Comparison of ENCODE assay signal across 8 mouse cellular contexts in genomic region chr9:57076701-57077660, GRCm38 (mm10). TPM values are rescaled to one million over a fixed set of nuclear protein-coding genes. Genes with fewer than 3 reads are reported as not detected.
A peak's percentile ranks its signal among the peaks of the same experiment; 100 is the strongest.
DNase-seq lines count a peak whose midpoint lies in the region; ATAC-seq and TF ChIP-seq lines count a peak whose summit lies in the region.

No protein-coding gene starts in this region.

- no peaks in the 10 kb centered on the region for H3K9me3 ChIP-seq in ES-E14 (ENCODE audit: control insufficient read depth, insufficient read depth, low read depth, low read length)
- H3K9me3 ChIP-seq in forebrain, embryonic 15.5 days = no peaks in the 10 kb centered on the region
- no peaks in the 10 kb centered on the region for H3K9me3 ChIP-seq in neural tube, embryonic 15.5 days (replicated peaks)

- peak overlapping the region; percentile 87 to 99 for H3K4me3 ChIP-seq in ES-E14 (ENCODE audit: insufficient read depth in 1 of 2, low read depth in 1 of 2, low read length in 2 of 2, poor library complexity in 1 of 2, severe bottlenecking in 1 of 2)
- peak overlapping the region; percentile 82 for H3K4me3 ChIP-seq in forebrain, embryonic 15.5 days
- peak overlapping the region; percentile 74 for H3K4me3 ChIP-seq in layer of hippocampus, adult 2 months
- H3K4me3 ChIP-seq in lung, adult 2 months (replicated peaks; ENCODE audit: extremely low read depth, low read depth, low read length) = peak overlapping the region; percentile 66
- peak overlapping the region; percentile 97 for H3K4me3 ChIP-seq in neural tube, embryonic 15.5 days (replicated peaks)

- H3K4me1 ChIP-seq in ES-E14 (ENCODE audit: control insufficient read depth in 2 of 2, insufficient read depth in 2 of 2, low read length in 2 of 2, poor library complexity in 1 of 2) = peaks cover 3 to 4% of the 10 kb centered on the region in 2 experiments; a peak in 2 of 4 replicates
- H3K4me1 ChIP-seq in forebrain, embryonic 15.5 days = peaks cover 28% of the 10 kb centered on the region
- H3K4me1 ChIP-seq in lung, adult 2 months (ENCODE audit: control insufficient read depth, insufficient read depth, low read length) = peaks cover 10% of the 10 kb centered on the region
- H3K4me1 ChIP-seq in neural tube, embryonic 15.5 days = peaks cover 31% of the 10 kb centered on the region

- peak overlapping the region; percentile 85 for H3K27ac ChIP-seq in ES-E14 (ENCODE audit: insufficient read depth, low read depth, low read length, poor library complexity, severe bottlenecking)
- peak overlapping the region; percentile 97 for H3K27ac ChIP-seq in forebrain, embryonic 15.5 days (replicated peaks)
- H3K27ac ChIP-seq in layer of hippocampus, adult 2 months = peak overlapping the region; percentile 95
- peak overlapping the region; percentile 99 for H3K27ac ChIP-seq in neural tube, embryonic 15.5 days (replicated peaks)

- H3K4me2 ChIP-seq in forebrain, embryonic 15.5 days (replicated peaks) = peak overlapping the region; percentile 83
- H3K4me2 ChIP-seq in neural tube, embryonic 15.5 days = peak overlapping the region; percentile 94

- in situ Hi-C loops in ES-E14 (cut with MboI; ENCODE audit: low sequenced_read_pairs in 2 of 2, unreplicated experiment in 2 of 2) = no loop called here

- no peak for TF ChIP-seq CTCF in layer of hippocampus, adult 2 months (conservative IDR thresholded peaks at IDR 0.05)
- no peak for TF ChIP-seq CTCF in lung, adult 2 months (IDR thresholded peaks at IDR 0.05; ENCODE audit: insufficient read depth, low read length)

- peaks cover 2% of the 10 kb centered on the region; the same call in 1 of the 2 replicates for H3K36me3 ChIP-seq in ES-E14 (ENCODE audit: control insufficient read depth, insufficient read depth, low read length, poor library complexity, severe bottlenecking)
- H3K36me3 ChIP-seq in forebrain, embryonic 15.5 days = no peaks in the 10 kb centered on the region
- H3K36me3 ChIP-seq in neural tube, embryonic 15.5 days = no peaks in the 10 kb centered on the region

- WGBS in forebrain, embryonic 15.5 days = under 1% methylated on average over 57 of the region's 72 CpGs
- under 1% methylated on average over 58 of the region's 72 CpGs for WGBS in lung, adult 2 months
- under 1% methylated on average over 70 of the region's 72 CpGs for WGBS in neural tube, embryonic 15.5 days

- peak; percentile 14 for ATAC-seq in forebrain, embryonic 15.5 days (replicated peaks)
- ATAC-seq in neural tube, embryonic 15.5 days (ENCODE audit: low FRiP score) = peak; percentile 64

- intact Hi-C loops in heart, postnatal 25 days (cut with DNase I) = loop anchor here (1.0 kb wide), 1 partner anchor 52 kb away; no protein-coding TSS in a partner anchor

- DNase-seq in ES-E14 (ENCODE audit: low read depth, low spot score) = peak; percentile 88
- peak; percentile 92 for DNase-seq in cerebellum, adult 11-12 months
- peak; percentile 81 for DNase-seq in heart, postnatal 25 days (ENCODE audit: low spot score)
- peak; percentile 79 to 89 for DNase-seq in layer of hippocampus, adult 2 months (ENCODE audit: low spot score in 2 of 2)
- DNase-seq in lung, adult 2 months = peak; percentile 91
- DNase-seq in testis, postnatal 10 days (ENCODE audit: low spot score) = peak; percentile 95

- TF ChIP-seq POLR2A in lung, adult 2 months (IDR thresholded peaks at IDR 0.05; ENCODE audit: borderline replicate concordance, extremely low read depth, low read depth, low read length) = peak; percentile 26; the same call in 1 of the 2 replicates

- H3K27me3 ChIP-seq in forebrain, embryonic 15.5 days = no peaks in the 10 kb centered on the region
- H3K27me3 ChIP-seq in neural tube, embryonic 15.5 days (replicated peaks) = no peaks in the 10 kb centered on the region

- H3K9ac ChIP-seq in ES-E14 (ENCODE audit: insufficient read depth, low read depth, low read length, poor library complexity, severe bottlenecking) = peak overlapping the region; percentile 91
- peak overlapping the region; percentile 72 for H3K9ac ChIP-seq in forebrain, embryonic 15.5 days (replicated peaks)
- peak overlapping the region; percentile 89 for H3K9ac ChIP-seq in neural tube, embryonic 15.5 days (replicated peaks)

TF ChIP-seq in ES-E14, 5 proteins besides CTCF, POLR2A, EP300 and RAD21:
- TF ChIP-seq HCFC1 (IDR thresholded peaks at IDR 0.05; ENCODE audit: borderline replicate concordance, insufficient read depth, low read length) (0 out of 2 replicates have a peak, but pooled peaks have one; percentile 32), MAFK (IDR thresholded peaks at IDR 0.05; ENCODE audit: insufficient read depth, low read depth, low read length) (no peak)

RNA-seq across cellular contexts. Expression of gene Sin3a, which starts 5.1 kb away (rescaled TPM):
- 78.3 and 88.1 TPM in 2 replicates for total RNA-seq in ES-E14 (2012; rRNA removed)
- polyA plus RNA-seq in forebrain, embryonic 15.5 days (2015; fragmentation: Nextera tagmentation; extraction: Ambion mirVana) = 27.6 and 28.0 TPM in 2 replicates
- total RNA-seq in heart, postnatal 25 days (2021) = 10 to 100 TPM; 27.0 to 31.7 TPM
- 10 to 100 TPM; 32.2 to 33.1 TPM for total RNA-seq in layer of hippocampus, adult 2 months (2021)
- polyA plus RNA-seq in lung, adult 2 months (2012; rRNA removed) = 68.4 and 82.1 TPM in 2 replicates
- 20.7 and 21.2 TPM in 2 replicates for polyA plus RNA-seq in neural tube, embryonic 15.5 days (2015; fragmentation: Nextera tagmentation; extraction: Ambion mirVana)

RNA-seq across cellular contexts. Expression of gene Man2c1, which starts 53.5 kb away (rescaled TPM):
- total RNA-seq in ES-E14 (2012; rRNA removed) = 122 and 211 TPM in 2 replicates
- polyA plus RNA-seq in forebrain, embryonic 15.5 days (2015; fragmentation: Nextera tagmentation; extraction: Ambion mirVana) = 72.4 and 74.3 TPM in 2 replicates
- total RNA-seq in heart, postnatal 25 days (2021) = 10 to 100 TPM; 43.7 to 46.0 TPM
- total RNA-seq in layer of hippocampus, adult 2 months (2021) = 100 to 1,000 TPM; 162 to 175 TPM
- 232 and 233 TPM in 2 replicates for polyA plus RNA-seq in lung, adult 2 months (2012; rRNA removed)
- 87.0 and 99.7 TPM in 2 replicates for polyA plus RNA-seq in neural tube, embryonic 15.5 days (2015; fragmentation: Nextera tagmentation; extraction: Ambion mirVana)

Comparison
In these comparisons a context has a peak if more than half of its experiments do, and no peak if none do; other contexts are left out.
1. Peak in every context shown above with its lines: DNase-seq, ATAC-seq, H3K4me3 ChIP-seq and H3K27ac ChIP-seq.